Mouse (Mus musculus): ENCODE data around the gene Gm5591. TPM values are rescaled to one million over a fixed set of nuclear protein-coding genes. Genes with fewer than 3 reads are reported as not detected.
"Not testable (repeated sequence)": the region's sequence is repeated elsewhere in the genome, so short reads cannot be mapped to it uniquely, and the experiment has no call there.

Gm5591 gene
- polyA plus RNA-seq (2015; fragmentation: Nextera tagmentation; extraction: Ambion mirVana): not detected in 2 replicates

GRCm38 (mm10) chr7:38528093-38528492, at the start of gene Gm5591:
Gene Gm5591 (minus strand): TSS chr7:38528193.
- not testable (repeated sequence) for H3K27ac ChIP-seq (replicated peaks); H3K27me3 ChIP-seq; H3K4me2 ChIP-seq; H3K4me1 ChIP-seq (replicated peaks); H3K9me3 ChIP-seq (replicated peaks); H3K9ac ChIP-seq; H3K36me3 ChIP-seq (replicated peaks); H3K4me3 ChIP-seq (replicated peaks); ATAC-seq (ENCODE audit: insufficient read depth)
- 37% methylated on average over 2 of the region's 2 CpGs for WGBS (ENCODE audit: insufficient replicate concordance)

- not testable (repeated sequence) for H3K9me3 ChIP-seq (replicated peaks); H3K27ac ChIP-seq (replicated peaks); H3K4me1 ChIP-seq (replicated peaks); ATAC-seq (ENCODE audit: insufficient read depth); H3K36me3 ChIP-seq (replicated peaks); H3K9ac ChIP-seq; H3K27me3 ChIP-seq; H3K4me3 ChIP-seq (replicated peaks); H3K4me2 ChIP-seq
- WGBS (ENCODE audit: insufficient replicate concordance): 58% methylated on average over 1 of the region's 1 CpGs
Measured at GRCm38 (mm10) chr7:38488468-38488867, 39.5 kb downstream of the Gm5591 start.
